Mouse (Mus musculus): ENCODE data around the gene Hoxd11. TPM values are rescaled to one million over a fixed set of nuclear protein-coding genes. Genes with fewer than 3 reads are reported as not detected.

Gene Hoxd11
- polyA plus RNA-seq, 1 experiment from 2014 or later: not detected

- ATAC-seq (ENCODE audit: insufficient number of reproducible peaks, low FRiP score, low TSS enrichment, low read depth): no peak; the same call in 1 of the 2 replicates
- Histone ChIP-seq H3K4me3 (replicated peaks) (no peak within 1 kb of the TSS), H3K36me3 (no peaks in the 10 kb centered on the region), H3K9ac (no peak within 1 kb of the TSS), H3K4me2 (replicated peaks) (no peak within 1 kb of the TSS), H3K4me1 (peaks cover 6% of the 10 kb centered on the region), H3K9me3 (replicated peaks) (no peaks in the 10 kb centered on the region), H3K27ac (replicated peaks) (no peak within 1 kb of the TSS), H3K27me3 (peaks cover 98% of the 10 kb centered on the region)
- 2% methylated on average over 47 of the region's 47 CpGs for WGBS
Observed at GRCm38 (mm10) chr2:74674881-74675665, 4.3 kb upstream of the Hoxd11 start, which contains the start of gene Hoxd12. TSS of gene Hoxd12 (plus strand) at chr2:74675013.

- Histone ChIP-seq H3K27me3 (peaks cover 100% of the 10 kb centered on the region), H3K9me3 (replicated peaks) (no peaks in the 10 kb centered on the region), H3K4me2 (replicated peaks) (no peak overlapping the region), H3K27ac (replicated peaks) (no peak overlapping the region), H3K4me3 (replicated peaks) (no peak overlapping the region), H3K4me1 (peaks cover 6% of the 10 kb centered on the region), H3K9ac (no peak overlapping the region), H3K36me3 (no peaks in the 10 kb centered on the region)
- no peak for ATAC-seq (ENCODE audit: insufficient number of reproducible peaks, low FRiP score, low TSS enrichment, low read depth)
- 6% methylated on average over 24 of the region's 24 CpGs for WGBS
Observed at GRCm38 (mm10) chr2:74675666-74676282, 3.6 kb upstream of the Hoxd11 start.

- no peak for ATAC-seq (ENCODE audit: insufficient number of reproducible peaks, low FRiP score, low TSS enrichment, low read depth)
- H3K4me2 ChIP-seq (replicated peaks): no peak overlapping the region
- peaks cover 100% of the 10 kb centered on the region for H3K27me3 ChIP-seq
- H3K9ac ChIP-seq: no peak overlapping the region
- H3K4me3 ChIP-seq (replicated peaks): no peak overlapping the region
- peaks cover 7% of the 10 kb centered on the region for H3K4me1 ChIP-seq
- 5% methylated on average over 9 of the region's 9 CpGs for WGBS
- no peaks in the 10 kb centered on the region for H3K36me3 ChIP-seq
- H3K9me3 ChIP-seq (replicated peaks): no peaks in the 10 kb centered on the region
- H3K27ac ChIP-seq (replicated peaks): no peak overlapping the region
Observed at GRCm38 (mm10) chr2:74676376-74677052, 2.8 kb upstream of the Hoxd11 start.

GRCm38 (mm10) chr2:74677106-74677505 is 2.3 kb upstream of the Hoxd11 start:
- H3K9me3 ChIP-seq (replicated peaks): no peaks in the 10 kb centered on the region
- H3K4me3 ChIP-seq (replicated peaks): no peak overlapping the region
- 16% methylated on average over 2 of the region's 2 CpGs for WGBS

GRCm38 (mm10) chr2:74679596-74679971 is 227 bp downstream of the Hoxd11 start:
- H3K27ac ChIP-seq (replicated peaks): no peak overlapping the region
- ATAC-seq (ENCODE audit: insufficient number of reproducible peaks, low FRiP score, low TSS enrichment, low read depth): no peak
- no peaks in the 10 kb centered on the region for H3K9me3 ChIP-seq (replicated peaks)
- peaks cover 100% of the 10 kb centered on the region for H3K27me3 ChIP-seq
- H3K4me1 ChIP-seq: peaks cover 16% of the 10 kb centered on the region
- no peaks in the 10 kb centered on the region for H3K36me3 ChIP-seq
- WGBS: under 1% methylated on average over 26 of the region's 26 CpGs
- no peak overlapping the region for H3K4me3 ChIP-seq (replicated peaks)
- no peak overlapping the region for H3K9ac ChIP-seq
- peak overlapping the region; percentile 13; the same call in 1 of the 2 replicates for H3K4me2 ChIP-seq (replicated peaks)

More at GRCm38 (mm10) chr2:74677106-74677505, 2.3 kb upstream of the Hoxd11 start:
- no peak overlapping the region for H3K4me2 ChIP-seq (replicated peaks)
- no peaks in the 10 kb centered on the region for H3K36me3 ChIP-seq
- peaks cover 100% of the 10 kb centered on the region for H3K27me3 ChIP-seq
- no peak overlapping the region for H3K27ac ChIP-seq (replicated peaks)
- no peak for ATAC-seq (ENCODE audit: insufficient number of reproducible peaks, low FRiP score, low TSS enrichment, low read depth)
- peaks cover 13% of the 10 kb centered on the region for H3K4me1 ChIP-seq
- H3K9ac ChIP-seq: no peak overlapping the region

- Histone ChIP-seq H3K4me1 (peaks cover 16% of the 10 kb centered on the region), H3K27ac (replicated peaks) (no peak overlapping the region), H3K9me3 (replicated peaks) (no peaks in the 10 kb centered on the region), H3K27me3 (peaks cover 100% of the 10 kb centered on the region), H3K36me3 (no peaks in the 10 kb centered on the region), H3K9ac (no peak overlapping the region), H3K4me2 (replicated peaks) (peak overlapping the region; percentile 13; the same call in 1 of the 2 replicates), H3K4me3 (replicated peaks) (no peak overlapping the region)
- WGBS: 2% methylated on average over 23 of the region's 23 CpGs
- ATAC-seq (ENCODE audit: insufficient number of reproducible peaks, low FRiP score, low TSS enrichment, low read depth): no peak
Observed at GRCm38 (mm10) chr2:74679980-74680379, 623 bp downstream of the Hoxd11 start.

- Histone ChIP-seq H3K4me3 (replicated peaks) (no peak overlapping the region), H3K27me3 (peaks cover 100% of the 10 kb centered on the region), H3K4me2 (replicated peaks) (no peak overlapping the region)
Observed at GRCm38 (mm10) chr2:74680561-74681398, 1.4 kb downstream of the Hoxd11 start.

GRCm38 (mm10) chr2:74681594-74682531 is 2.5 kb downstream of the Hoxd11 start:
- ATAC-seq (ENCODE audit: insufficient number of reproducible peaks, low FRiP score, low TSS enrichment, low read depth): 0 out of 2 replicates have a peak, but pooled peaks have one; percentile 24
- H3K27me3 ChIP-seq: peaks cover 97% of the 10 kb centered on the region
- peak overlapping the region; percentile 43 for H3K4me2 ChIP-seq (replicated peaks)
- no peak overlapping the region for H3K9ac ChIP-seq
- H3K4me1 ChIP-seq: peaks cover 16% of the 10 kb centered on the region
- no peaks in the 10 kb centered on the region for H3K36me3 ChIP-seq
- under 1% methylated on average over 76 of the region's 78 CpGs for WGBS
- no peak overlapping the region for H3K27ac ChIP-seq (replicated peaks)
- H3K9me3 ChIP-seq (replicated peaks): no peaks in the 10 kb centered on the region
- peak overlapping the region; percentile 32 for H3K4me3 ChIP-seq (replicated peaks)

More at GRCm38 (mm10) chr2:74680561-74681398, 1.4 kb downstream of the Hoxd11 start:
- ATAC-seq (ENCODE audit: insufficient number of reproducible peaks, low FRiP score, low TSS enrichment, low read depth): no peak
- H3K9ac ChIP-seq: no peak overlapping the region
- peaks cover 16% of the 10 kb centered on the region for H3K4me1 ChIP-seq
- 11% methylated on average over 21 of the region's 21 CpGs for WGBS
- H3K27ac ChIP-seq (replicated peaks): no peak overlapping the region
- no peaks in the 10 kb centered on the region for H3K9me3 ChIP-seq (replicated peaks)
- H3K36me3 ChIP-seq: no peaks in the 10 kb centered on the region

GRCm38 (mm10) chr2:74682796-74683195 is 3.4 kb downstream of the Hoxd11 start:
- Histone ChIP-seq H3K4me2 (replicated peaks) (peak overlapping the region; percentile 43), H3K4me3 (replicated peaks) (peak overlapping the region; percentile 32), H3K27me3 (peaks cover 97% of the 10 kb centered on the region), H3K27ac (replicated peaks) (no peak overlapping the region), H3K9ac (no peak overlapping the region), H3K36me3 (no peaks in the 10 kb centered on the region), H3K4me1 (peaks cover 16% of the 10 kb centered on the region), H3K9me3 (replicated peaks) (no peaks in the 10 kb centered on the region)
- WGBS: under 1% methylated on average over 36 of the region's 51 CpGs
- ATAC-seq (ENCODE audit: insufficient number of reproducible peaks, low FRiP score, low TSS enrichment, low read depth): no peak

- Histone ChIP-seq H3K27me3 (peaks cover 97% of the 10 kb centered on the region), H3K9me3 (replicated peaks) (no peaks in the 10 kb centered on the region), H3K4me2 (replicated peaks) (no peak overlapping the region), H3K27ac (replicated peaks) (no peak overlapping the region), H3K9ac (no peak overlapping the region), H3K4me1 (peaks cover 16% of the 10 kb centered on the region), H3K4me3 (replicated peaks) (no peak overlapping the region), H3K36me3 (no peaks in the 10 kb centered on the region)
- under 1% methylated on average over 18 of the region's 18 CpGs for WGBS
- no peak for ATAC-seq (ENCODE audit: insufficient number of reproducible peaks, low FRiP score, low TSS enrichment, low read depth)
Observed at GRCm38 (mm10) chr2:74683471-74683951, 4.2 kb downstream of the Hoxd11 start.
